Mouse (Mus musculus) ES-Bruce4 (cell line): ENCODE data around the gene Dbn1. TPM values are rescaled to one million over a fixed set of nuclear protein-coding genes. Genes with fewer than 3 reads are reported as not detected.

Experiments
- H3K27ac ChIP-seq: 2 replicates; pipeline ENCODE4 v1.5.1; 2012; ENCODE audit warnings: low read length, inconsistent platforms; ENCODE audit not compliant: insufficient read depth
- H3K27me3 ChIP-seq: 2 replicates; pipeline ENCODE4 v1.6.1; 2012; ENCODE audit warnings: mild to moderate bottlenecking, low read length, inconsistent platforms; ENCODE audit not compliant: control insufficient read depth, poor library complexity, insufficient read depth, severe bottlenecking
- H3K36me3 ChIP-seq: 2 replicates; pipeline ENCODE4 v1.6.1; 2012; ENCODE audit warnings: inconsistent platforms, mild to moderate bottlenecking, low read length, moderate library complexity; ENCODE audit not compliant: control insufficient read depth, poor library complexity, insufficient read depth, severe bottlenecking
- H3K4me1 ChIP-seq: one replicate; pipeline ENCODE4 v1.8.1; 2011; ENCODE audit warnings: low read length; ENCODE audit not compliant: control insufficient read depth, insufficient read depth
- H3K4me3 ChIP-seq: 2 replicates; pipeline ENCODE4 v1.5.1; 2011; ENCODE audit warnings: low read depth, mild to moderate bottlenecking, low read length
- H3K9ac ChIP-seq: 2 replicates; pipeline ENCODE4 v1.6.1; 2012; ENCODE audit warnings: low read depth, mild to moderate bottlenecking, inconsistent platforms; ENCODE audit not compliant: poor library complexity, severe bottlenecking
- H3K9me3 ChIP-seq: replicated peaks from 2 replicates; pipeline ENCODE4 v1.6.1; 2012; ENCODE audit warnings: mild to moderate bottlenecking, low read length, inconsistent platforms; ENCODE audit not compliant: control insufficient read depth, poor library complexity, insufficient read depth, severe bottlenecking
- CTCF ChIP-seq: IDR thresholded peaks from one replicate; pipeline ENCODE4 v1.8.1; 2011; ENCODE audit warnings: low read depth, low read length
- EP300 ChIP-seq: IDR thresholded peaks from 2 replicates; pipeline ENCODE4 v1.6.1; 2011; ENCODE audit warnings: low read depth, low read length; ENCODE audit not compliant: insufficient read depth
- POLR2A ChIP-seq: IDR thresholded peaks from one replicate; pipeline ENCODE4 v1.8.1; 2011; ENCODE audit warnings: low read length; ENCODE audit not compliant: insufficient read depth
- polyA plus RNA-seq: library from polyadenylated mRNA; stranded (reverse); fragments of >200 nt; gene quantifications from 2 replicates; pipeline ENCODE4 v1.2.4, GENCODE M21; 2011; ENCODE audit warnings: low read depth; ENCODE audit not compliant: missing spikeins, insufficient read depth, insufficient read length

Gene Dbn1
- 43.6 and 44.3 TPM in 2 replicates for polyA plus RNA-seq

DNA sequence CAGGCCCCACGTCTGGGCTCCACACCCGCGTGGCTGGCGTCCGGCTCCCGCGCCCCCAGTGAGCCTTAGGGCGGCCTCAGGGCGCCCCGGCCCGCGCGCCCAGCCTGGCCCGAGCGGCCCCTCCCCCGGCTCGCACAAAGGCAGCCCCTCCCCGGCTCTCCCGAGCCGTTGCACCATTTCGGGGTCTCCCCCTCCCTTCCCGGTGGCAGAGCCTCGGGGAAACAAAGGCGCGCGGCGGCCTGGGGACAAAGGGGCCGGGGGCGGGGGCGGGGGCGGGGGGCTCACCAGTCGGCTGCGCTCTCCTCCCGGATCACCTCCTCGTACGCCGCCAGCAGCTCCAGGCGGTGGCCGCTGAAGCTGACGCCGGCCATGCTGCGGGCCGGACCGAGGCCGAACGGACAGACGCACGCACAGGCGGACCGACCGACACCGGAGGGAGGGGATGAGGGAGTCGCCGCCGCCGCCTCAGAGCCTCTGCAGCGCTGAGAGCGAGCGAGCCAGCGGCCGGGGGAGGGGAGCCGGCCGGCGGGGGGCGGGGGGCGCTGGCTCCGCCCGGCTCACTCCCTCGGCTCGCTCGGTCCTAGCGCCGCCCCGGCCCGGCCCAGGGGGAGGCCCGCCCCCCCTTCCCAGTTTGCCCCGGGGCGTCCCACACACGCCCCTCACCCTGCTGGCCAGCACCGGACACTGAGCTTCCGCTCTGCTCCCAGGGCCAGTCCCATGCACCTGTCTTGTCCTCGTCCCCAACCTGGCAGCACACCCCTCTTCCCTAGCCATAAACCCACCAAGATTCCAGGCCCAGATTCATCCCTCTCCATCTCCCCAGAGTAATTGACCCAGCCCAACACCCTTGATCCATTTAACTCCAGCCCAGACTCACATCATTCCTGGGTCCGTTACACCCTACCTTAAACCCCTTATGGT, at the start of gene Dbn1:
Gene Dbn1 (minus strand): TSS at position 534 of the 921 bp plus-strand sequence.
- Histone ChIP-seq H3K9me3 (no peaks in the 10 kb centered on the region), H3K4me1 (no peaks in the 10 kb centered on the region), H3K36me3 (no peaks in the 10 kb centered on the region), H3K27me3 (no peaks in the 10 kb centered on the region), H3K27ac (no peak within 1 kb of the TSS), H3K4me3 (peak within 1 kb of the TSS; percentile 42), H3K9ac (peak within 1 kb of the TSS; percentile 65)
- TF ChIP-seq CTCF = no peak
- TF ChIP-seq POLR2A = no peak
- TF ChIP-seq EP300 = 0 out of 2 replicates have a peak, but pooled peaks have one; percentile 29

DNA sequence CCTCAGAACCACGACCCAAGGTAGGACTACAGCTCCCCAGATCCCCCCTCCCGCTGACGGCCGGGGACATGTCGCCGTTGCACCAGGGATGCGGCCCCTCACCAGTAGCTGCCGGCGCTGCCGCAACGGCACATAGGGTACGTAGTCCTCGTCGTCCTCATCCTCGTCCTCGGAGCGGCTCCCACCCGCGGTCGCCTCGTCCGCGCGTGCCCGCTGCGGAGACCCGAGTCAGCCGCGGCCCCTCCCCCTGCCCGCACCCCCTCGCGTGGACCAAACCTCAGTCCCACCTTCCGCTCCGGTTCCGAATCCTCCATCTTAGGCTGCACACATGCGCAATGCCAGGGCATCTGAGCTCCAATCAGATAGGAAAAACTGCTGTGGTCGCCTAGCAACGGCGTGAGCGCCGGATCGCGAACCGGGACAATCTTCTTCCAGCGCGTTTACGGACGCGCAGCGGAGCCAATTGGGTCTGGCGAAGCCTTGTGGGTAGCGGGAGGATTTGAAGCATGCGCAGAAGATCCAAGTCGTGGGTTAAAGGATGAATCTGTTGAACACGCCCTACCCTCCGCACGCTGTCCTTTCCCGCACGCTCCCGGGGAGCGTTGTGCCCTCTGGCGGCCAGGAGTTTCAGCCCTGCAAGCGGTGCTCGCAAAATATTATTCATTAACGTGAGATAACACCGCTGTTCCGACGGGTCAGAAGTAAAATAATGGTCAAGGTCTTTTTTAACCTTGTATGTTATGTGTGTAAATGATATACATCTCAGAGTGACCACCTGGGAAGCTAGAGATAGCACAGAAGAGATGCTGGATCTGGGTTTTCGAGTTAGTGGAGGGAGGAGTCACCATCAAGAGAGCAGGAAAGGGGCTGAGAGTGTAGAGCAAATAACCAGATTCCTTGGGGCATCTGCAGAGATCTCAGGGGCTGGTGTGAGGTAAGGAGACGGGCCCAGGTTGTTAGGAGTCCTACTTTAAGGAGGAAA, 48.6 kb upstream of the Dbn1 start, which contains the start of gene Ddx41:
Gene Ddx41 (minus strand): TSS at position 465 of the 982 bp plus-strand sequence.
- peaks cover 27% of the 10 kb centered on the region for H3K36me3 ChIP-seq
- H3K4me1 ChIP-seq = no peaks in the 10 kb centered on the region
- H3K9ac ChIP-seq = peak within 1 kb of the TSS; percentile 48
- no peak within 1 kb of the TSS for H3K27ac ChIP-seq
- TF ChIP-seq POLR2A (no peak), EP300 (0 out of 2 replicates have a peak, but pooled peaks have one; percentile 8), CTCF (peak; percentile 88)
- no peaks in the 10 kb centered on the region for H3K9me3 ChIP-seq
- peak within 1 kb of the TSS; percentile 83 for H3K4me3 ChIP-seq
- no peaks in the 10 kb centered on the region for H3K27me3 ChIP-seq

DNA sequence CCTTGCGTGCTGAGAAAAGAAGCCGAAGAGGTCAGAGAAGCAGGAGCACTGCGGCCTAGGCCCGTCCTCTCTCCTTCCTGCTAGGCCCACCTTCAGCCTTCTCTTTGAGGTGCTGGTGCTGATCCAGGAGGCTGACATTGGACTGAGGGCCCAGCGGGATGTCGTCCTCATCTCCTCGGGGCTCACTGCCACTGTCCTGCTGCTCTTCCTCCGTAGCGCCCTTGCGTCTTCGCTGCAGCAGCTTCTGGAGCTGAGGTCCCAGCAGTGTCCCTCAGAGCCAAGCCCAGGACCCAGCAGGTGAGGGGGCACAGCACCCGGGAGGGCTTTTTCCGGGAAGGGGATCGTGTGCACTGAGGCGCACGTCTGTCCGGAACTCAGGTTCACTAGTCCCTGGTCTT, 47.9 kb upstream of the Dbn1 start:
- Histone ChIP-seq H3K4me3 (peak overlapping the region; percentile 83), H3K27ac (no peak overlapping the region), H3K27me3 (no peaks in the 10 kb centered on the region), H3K9me3 (no peaks in the 10 kb centered on the region), H3K4me1 (no peaks in the 10 kb centered on the region), H3K36me3 (peaks cover 27% of the 10 kb centered on the region), H3K9ac (peak overlapping the region; percentile 48)
- TF ChIP-seq CTCF = no peak
- no peak for TF ChIP-seq EP300
- no peak for TF ChIP-seq POLR2A

DNA sequence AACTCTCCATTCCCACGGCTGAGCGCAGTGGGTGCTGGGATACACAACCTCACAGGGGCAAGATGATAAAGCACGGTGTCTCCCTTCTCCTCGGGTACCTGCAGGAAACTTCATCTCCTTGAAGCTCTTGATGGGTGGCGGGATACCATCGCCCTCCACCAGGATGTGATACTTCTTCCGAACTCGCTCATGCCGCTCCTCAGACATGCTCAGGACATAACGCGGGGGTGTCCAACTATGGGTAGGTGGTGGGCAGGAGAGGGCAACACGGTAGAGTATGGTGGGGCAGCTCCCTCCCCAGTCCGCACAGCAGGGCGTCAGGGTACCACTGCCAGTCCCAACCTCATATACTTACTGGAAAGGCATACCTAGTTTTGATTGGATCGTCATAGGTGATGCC, 47.3 kb upstream of the Dbn1 start:
- Histone ChIP-seq H3K9me3 (no peaks in the 10 kb centered on the region), H3K4me3 (peak overlapping the region; percentile 83; the same call in 1 of the 2 replicates), H3K4me1 (no peaks in the 10 kb centered on the region), H3K27me3 (no peaks in the 10 kb centered on the region), H3K9ac (no peak overlapping the region), H3K36me3 (peaks cover 30% of the 10 kb centered on the region), H3K27ac (no peak overlapping the region)
- TF ChIP-seq POLR2A = no peak
- no peak for TF ChIP-seq CTCF
- TF ChIP-seq EP300 = no peak

DNA sequence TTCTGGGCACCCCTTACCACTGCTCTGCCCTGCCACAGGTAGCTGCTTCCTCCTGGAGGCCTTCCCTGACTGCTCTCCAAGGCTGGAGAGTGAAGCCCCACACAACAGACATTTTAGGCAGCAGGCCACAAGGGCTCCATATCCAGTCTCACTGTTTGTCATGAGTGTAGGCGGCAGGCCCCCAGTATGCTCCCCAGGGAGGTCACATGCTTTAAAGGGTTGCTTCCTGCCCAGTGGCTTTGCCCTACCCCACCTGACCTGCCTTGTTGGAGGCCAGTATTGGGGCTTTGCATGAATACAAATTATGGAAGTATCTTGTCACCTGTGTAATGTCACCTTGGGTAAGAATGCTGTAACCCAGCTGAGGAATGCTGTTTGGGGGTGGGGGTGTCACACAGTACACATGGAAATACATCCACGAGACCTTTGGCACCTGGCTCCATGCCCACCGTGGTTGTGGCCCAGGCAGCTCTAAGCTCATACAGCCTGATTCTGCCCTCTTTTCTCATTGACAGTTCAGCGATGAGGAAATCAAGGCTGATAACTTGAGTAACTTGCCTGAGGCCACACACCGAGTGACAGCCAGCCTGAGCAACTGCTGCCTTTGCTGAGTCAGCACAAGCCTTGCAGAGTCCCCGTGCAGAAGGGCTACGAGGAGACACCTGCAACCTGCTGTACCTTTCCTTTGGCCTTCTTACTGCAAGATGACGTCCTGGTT, 41.4 kb upstream of the Dbn1 start, which contains the start of gene Dok3:
Gene Dok3 (minus strand): TSS at position 99 of the 718 bp plus-strand sequence.
- Histone ChIP-seq H3K4me3 (no peak within 1 kb of the TSS), H3K4me1 (no peaks in the 10 kb centered on the region), H3K36me3 (peaks cover 27% of the 10 kb centered on the region), H3K9ac (no peak within 1 kb of the TSS), H3K27ac (no peak within 1 kb of the TSS), H3K27me3 (no peaks in the 10 kb centered on the region), H3K9me3 (no peaks in the 10 kb centered on the region)
- TF ChIP-seq EP300 (no peak), CTCF (no peak), POLR2A (no peak)
